Mouse (Mus musculus): ENCODE results near the gene 1700017B05Rik. TPM values are rescaled to one million over a fixed set of nuclear protein-coding genes. Genes with fewer than 3 reads are reported as not detected.
"Not testable (repeated sequence)": the region's sequence is repeated elsewhere in the genome, so short reads cannot be mapped to it uniquely, and the experiment has no call there.

Gene 1700017B05Rik
- polyA plus RNA-seq, 1 experiment from 2014 or later: 17.7 TPM

DNA sequence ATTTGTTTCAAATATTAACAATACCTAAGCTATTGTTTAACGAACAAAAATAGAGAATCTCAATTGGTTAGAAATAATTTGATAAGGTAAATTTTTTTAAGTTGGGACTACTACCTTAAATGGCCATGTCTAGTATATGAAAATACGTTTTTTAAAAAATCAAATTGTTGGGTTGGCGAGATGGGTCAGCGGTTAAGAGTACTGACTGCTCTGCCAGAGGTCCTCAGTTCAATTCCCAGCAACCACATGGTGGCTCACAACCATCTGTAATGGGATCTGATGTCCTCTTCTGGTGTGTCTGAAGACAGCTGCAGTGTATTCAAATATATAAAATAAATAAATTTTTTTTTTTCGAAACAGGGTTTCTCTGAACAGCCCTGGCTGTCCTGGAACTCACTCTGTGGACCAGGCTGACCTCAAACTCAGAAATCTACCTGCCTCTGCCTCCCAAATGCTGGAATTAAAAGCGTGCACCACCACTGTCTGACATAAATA is 35.7 kb downstream of the 1700017B05Rik start:
- H3K4me3 ChIP-seq; H3K9ac ChIP-seq; H3K27me3 ChIP-seq; H3K9me3 ChIP-seq; H3K27ac ChIP-seq; H3K4me2 ChIP-seq; ATAC-seq (ENCODE audit: insufficient number of reproducible peaks, low FRiP score, low TSS enrichment, low read depth); H3K36me3 ChIP-seq: not testable (repeated sequence)
- WGBS: 85% methylated on average over 6 of the region's 6 CpGs
- H3K4me1 ChIP-seq: peaks cover 11% of the 10 kb centered on the region

DNA sequence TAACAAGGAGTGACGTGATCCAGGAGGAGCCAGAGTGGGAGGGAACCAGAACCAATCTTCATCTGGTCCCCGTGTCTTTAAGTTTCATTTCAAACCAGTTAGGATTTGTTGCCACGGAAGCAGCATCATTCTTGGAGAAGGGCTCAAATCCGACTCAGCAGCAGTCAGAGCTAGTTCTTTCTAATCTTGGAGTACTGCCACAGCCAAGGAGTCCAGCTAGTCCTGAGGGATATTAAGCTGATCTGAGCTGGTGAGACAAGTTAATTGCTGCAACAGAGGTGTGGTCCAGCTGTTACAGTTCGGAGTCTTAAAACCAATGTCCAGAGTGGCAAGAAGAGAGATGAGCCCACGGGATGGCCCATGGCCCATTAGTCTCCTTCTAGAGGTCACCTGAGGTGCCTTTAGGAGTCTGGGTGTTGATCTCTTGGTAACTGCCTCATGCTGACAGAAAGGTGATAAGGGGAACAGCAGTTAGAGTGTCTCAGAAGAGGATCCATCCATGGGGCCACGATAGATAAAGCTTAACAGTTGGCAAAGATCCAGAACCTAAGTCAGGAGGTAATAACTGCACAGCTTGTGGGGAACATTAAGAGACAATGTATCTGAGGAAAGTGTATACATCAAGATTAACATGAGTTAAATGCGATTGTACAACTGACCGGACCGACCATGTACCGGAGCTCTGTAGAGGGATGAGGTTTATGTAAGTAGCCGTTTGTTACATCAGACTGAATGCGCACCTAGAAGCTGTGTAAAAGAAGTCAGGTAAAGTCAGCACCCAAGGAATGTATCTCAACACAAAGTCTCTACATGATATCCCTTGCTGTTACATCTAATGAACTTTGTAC is 36.4 kb downstream of the 1700017B05Rik start:
- H3K4me2 ChIP-seq: no peak overlapping the region
- H3K27me3 ChIP-seq: no peaks in the 10 kb centered on the region
- no peak overlapping the region for H3K9ac ChIP-seq
- 75% methylated on average over 13 of the region's 13 CpGs for WGBS
- no peaks in the 10 kb centered on the region for H3K36me3 ChIP-seq
- no peak overlapping the region for H3K27ac ChIP-seq
- no peaks in the 10 kb centered on the region for H3K9me3 ChIP-seq
- ATAC-seq (ENCODE audit: insufficient number of reproducible peaks, low FRiP score, low TSS enrichment, low read depth): no peak
- no peak overlapping the region for H3K4me3 ChIP-seq
- H3K4me1 ChIP-seq: peaks cover 11% of the 10 kb centered on the region

- H3K4me1 ChIP-seq: no peaks in the 10 kb centered on the region
- no peak overlapping the region for H3K4me3 ChIP-seq
- H3K36me3 ChIP-seq: no peaks in the 10 kb centered on the region
- no peaks in the 10 kb centered on the region for H3K9me3 ChIP-seq
- H3K27me3 ChIP-seq: no peaks in the 10 kb centered on the region
- ATAC-seq (ENCODE audit: insufficient number of reproducible peaks, low FRiP score, low TSS enrichment, low read depth): no peak
- no peak overlapping the region for H3K4me2 ChIP-seq
- no peak overlapping the region for H3K27ac ChIP-seq
- no peak overlapping the region for H3K9ac ChIP-seq
Observed at GRCm38 (mm10) chr9:57223341-57223740, 39.1 kb downstream of the 1700017B05Rik start.

- WGBS: 19% methylated on average over 6 of the region's 6 CpGs
- Histone ChIP-seq H3K4me1 (no peaks in the 10 kb centered on the region), H3K27me3 (no peaks in the 10 kb centered on the region), H3K9me3 (no peaks in the 10 kb centered on the region), H3K27ac (no peak overlapping the region), H3K36me3 (no peaks in the 10 kb centered on the region), H3K9ac (no peak overlapping the region), H3K4me2 (no peak overlapping the region), H3K4me3 (no peak overlapping the region)
- no peak for ATAC-seq (ENCODE audit: insufficient number of reproducible peaks, low FRiP score, low TSS enrichment, low read depth)
Observed at GRCm38 (mm10) chr9:57220356-57220755, 42.1 kb downstream of the 1700017B05Rik start.

- no peaks in the 10 kb centered on the region for H3K27me3 ChIP-seq
- H3K4me3 ChIP-seq: no peak overlapping the region
- H3K9me3 ChIP-seq: no peaks in the 10 kb centered on the region
- no peak for ATAC-seq (ENCODE audit: insufficient number of reproducible peaks, low FRiP score, low TSS enrichment, low read depth)
- no peak overlapping the region for H3K9ac ChIP-seq
- no peaks in the 10 kb centered on the region for H3K4me1 ChIP-seq
- no peak overlapping the region for H3K4me2 ChIP-seq
- no peak overlapping the region for H3K27ac ChIP-seq
- H3K36me3 ChIP-seq: no peaks in the 10 kb centered on the region
- 79% methylated on average over 1 of the region's 1 CpGs for WGBS
Observed at GRCm38 (mm10) chr9:57219511-57219910, 42.9 kb downstream of the 1700017B05Rik start.

DNA sequence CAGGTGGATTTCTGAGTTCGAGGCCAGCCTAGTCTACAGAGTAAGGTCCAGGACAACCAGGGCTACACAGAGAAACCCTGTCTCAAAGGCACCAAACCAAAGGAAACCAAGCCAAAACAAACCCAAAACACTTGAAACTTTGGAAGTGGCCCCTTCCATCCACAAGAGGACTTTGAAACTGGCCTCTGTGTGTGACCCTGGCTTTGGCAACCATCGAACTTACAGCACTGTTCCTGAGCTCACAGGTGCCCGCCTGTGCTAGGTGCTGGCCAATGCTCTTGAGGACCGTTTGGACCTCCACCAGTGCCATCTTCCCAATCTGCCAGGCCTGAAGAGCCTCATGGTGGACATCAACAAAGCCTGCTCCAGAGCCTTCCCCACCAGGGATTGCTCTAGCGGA is 43.6 kb downstream of the 1700017B05Rik start:
- no peak for ATAC-seq (ENCODE audit: insufficient number of reproducible peaks, low FRiP score, low TSS enrichment, low read depth)
- Histone ChIP-seq H3K4me2 (no peak overlapping the region), H3K36me3 (no peaks in the 10 kb centered on the region), H3K4me3 (no peak overlapping the region), H3K9me3 (no peaks in the 10 kb centered on the region), H3K27ac (no peak overlapping the region), H3K27me3 (no peaks in the 10 kb centered on the region), H3K9ac (no peak overlapping the region), H3K4me1 (no peaks in the 10 kb centered on the region)
- 86% methylated on average over 5 of the region's 5 CpGs for WGBS

GRCm38 (mm10) chr9:57217220-57217619 is 45.2 kb downstream of the 1700017B05Rik start:
- WGBS: 78% methylated on average over 6 of the region's 6 CpGs
- Histone ChIP-seq H3K36me3 (no peaks in the 10 kb centered on the region), H3K27ac (no peak overlapping the region), H3K9me3 (no peaks in the 10 kb centered on the region), H3K4me2 (no peak overlapping the region), H3K27me3 (no peaks in the 10 kb centered on the region), H3K4me3 (no peak overlapping the region), H3K4me1 (peaks cover 8% of the 10 kb centered on the region; the same call in 1 of the 2 replicates), H3K9ac (no peak overlapping the region)
- ATAC-seq (ENCODE audit: insufficient number of reproducible peaks, low FRiP score, low TSS enrichment, low read depth): no peak

DNA sequence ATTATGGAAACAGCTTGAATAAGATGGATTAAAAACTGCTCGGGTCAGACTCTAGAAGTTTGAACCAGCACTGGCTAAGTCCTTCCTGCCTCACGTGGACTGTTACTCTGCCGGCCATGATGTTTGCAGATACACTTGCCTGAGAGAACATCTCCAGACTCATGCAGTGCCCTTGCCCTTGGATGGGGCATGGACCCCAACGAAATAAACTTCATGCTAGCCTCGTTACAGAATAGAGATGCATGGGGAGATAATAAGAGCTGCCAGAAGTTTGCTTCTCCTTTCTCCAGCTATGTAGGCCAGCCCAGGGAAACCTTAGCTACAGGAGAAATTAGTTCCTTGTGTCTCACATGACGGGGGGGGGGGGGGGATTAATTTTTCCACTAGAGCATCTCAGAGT is 47.9 kb downstream of the 1700017B05Rik start:
- H3K4me3 ChIP-seq: no peak overlapping the region
- 66% methylated on average over 6 of the region's 6 CpGs for WGBS
- H3K27me3 ChIP-seq: no peaks in the 10 kb centered on the region
- no peak overlapping the region for H3K4me2 ChIP-seq
- H3K36me3 ChIP-seq: no peaks in the 10 kb centered on the region
- no peak overlapping the region for H3K27ac ChIP-seq
- H3K4me1 ChIP-seq: peaks cover 9% of the 10 kb centered on the region; the same call in 1 of the 2 replicates
- ATAC-seq (ENCODE audit: insufficient number of reproducible peaks, low FRiP score, low TSS enrichment, low read depth): no peak
- no peak overlapping the region for H3K9ac ChIP-seq
- H3K9me3 ChIP-seq: no peaks in the 10 kb centered on the region

- Histone ChIP-seq H3K4me2 (no peak overlapping the region), H3K27me3 (no peaks in the 10 kb centered on the region), H3K36me3 (no peaks in the 10 kb centered on the region), H3K4me3 (no peak overlapping the region), H3K27ac (no peak overlapping the region), H3K9me3 (no peaks in the 10 kb centered on the region), H3K4me1 (peaks cover 9% of the 10 kb centered on the region; the same call in 1 of the 2 replicates), H3K9ac (no peak overlapping the region)
- ATAC-seq (ENCODE audit: insufficient number of reproducible peaks, low FRiP score, low TSS enrichment, low read depth): no peak
- WGBS: 18% methylated on average over 9 of the region's 9 CpGs
Observed at GRCm38 (mm10) chr9:57212448-57213222, 49.8 kb downstream of the 1700017B05Rik start.

DNA sequence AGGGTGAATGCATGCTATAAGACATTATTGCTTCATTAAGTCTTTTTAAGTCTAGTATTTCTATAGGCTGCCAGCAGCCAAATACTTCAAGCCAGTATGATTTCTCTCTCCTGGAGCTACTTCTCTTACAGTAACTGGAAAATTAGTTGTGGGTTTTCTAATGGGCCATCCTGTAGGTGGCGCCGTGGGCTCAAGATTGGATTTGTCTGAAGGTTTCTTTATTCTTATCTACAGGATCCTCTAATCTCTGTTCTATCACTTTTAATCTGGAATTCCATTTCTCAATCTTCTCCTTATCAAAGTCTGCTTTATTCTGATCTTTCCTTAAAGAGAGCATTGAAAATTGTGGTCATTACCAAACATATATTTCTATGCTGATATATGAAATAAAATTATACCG is 53.1 kb downstream of the 1700017B05Rik start:
- Histone ChIP-seq H3K4me1 (peaks cover 9% of the 10 kb centered on the region; the same call in 1 of the 2 replicates), H3K9me3 (no peaks in the 10 kb centered on the region), H3K27me3 (no peaks in the 10 kb centered on the region), H3K36me3 (no peaks in the 10 kb centered on the region), H3K27ac (no peak overlapping the region), H3K4me2 (no peak overlapping the region), H3K9ac (no peak overlapping the region), H3K4me3 (no peak overlapping the region)
- no peak for ATAC-seq (ENCODE audit: insufficient number of reproducible peaks, low FRiP score, low TSS enrichment, low read depth)
- 33% methylated on average over 3 of the region's 3 CpGs for WGBS

DNA sequence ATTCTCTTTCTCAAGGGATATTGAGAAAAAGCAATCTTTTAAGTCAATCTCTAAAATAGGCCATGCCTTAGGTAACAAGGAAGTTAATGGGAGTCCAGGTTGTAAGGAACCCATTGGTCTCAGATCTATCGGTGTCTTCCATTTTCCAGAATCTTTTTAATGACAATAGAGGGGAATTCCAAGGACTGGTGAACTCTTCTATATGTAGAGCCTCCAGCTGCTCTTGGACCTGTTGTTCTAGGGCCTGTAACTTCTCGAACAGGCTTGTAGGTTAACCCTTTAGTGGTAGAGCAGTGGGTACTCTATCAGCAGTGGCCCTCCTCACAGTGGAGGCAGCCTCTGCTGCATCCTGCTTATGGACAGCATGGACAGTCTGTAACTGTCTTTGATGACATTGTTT is 55.5 kb downstream of the 1700017B05Rik start:
- ATAC-seq (ENCODE audit: insufficient number of reproducible peaks, low FRiP score, low TSS enrichment, low read depth): no peak
- H3K9ac ChIP-seq: no peak overlapping the region

DNA sequence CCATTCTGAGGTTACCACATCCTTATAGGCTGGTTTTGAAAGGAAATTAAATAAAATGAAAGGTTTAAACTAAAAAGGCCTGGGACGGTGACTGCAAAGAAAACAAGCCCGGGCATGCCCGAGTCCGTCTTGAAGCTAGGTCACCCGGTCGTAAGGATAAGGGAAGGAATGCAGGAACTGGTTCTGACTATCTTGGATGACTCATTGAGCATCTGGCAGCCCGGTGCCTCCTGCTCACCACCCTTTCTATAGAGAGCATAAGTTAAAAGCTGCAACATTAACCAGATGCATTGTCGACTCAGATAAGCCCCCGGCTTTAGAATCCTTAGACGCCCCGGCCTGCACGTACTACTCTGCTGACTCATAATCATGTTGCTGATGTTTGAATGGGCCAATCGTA is 58.8 kb downstream of the 1700017B05Rik start:
- ATAC-seq (ENCODE audit: insufficient number of reproducible peaks, low FRiP score, low TSS enrichment, low read depth); H3K9me3 ChIP-seq; H3K4me1 ChIP-seq; H3K9ac ChIP-seq; H3K4me2 ChIP-seq; H3K27ac ChIP-seq; H3K27me3 ChIP-seq; H3K36me3 ChIP-seq; H3K4me3 ChIP-seq: not testable (repeated sequence)
- WGBS: 72% methylated on average over 13 of the region's 13 CpGs

More for the DNA sequence above, 55.5 kb downstream of the 1700017B05Rik start:
- H3K4me2 ChIP-seq: no peak overlapping the region
- no peaks in the 10 kb centered on the region for H3K4me1 ChIP-seq
- 65% methylated on average over 2 of the region's 2 CpGs for WGBS
- no peak overlapping the region for H3K4me3 ChIP-seq
- H3K36me3 ChIP-seq: no peaks in the 10 kb centered on the region
- no peaks in the 10 kb centered on the region for H3K27me3 ChIP-seq
- H3K9me3 ChIP-seq: no peaks in the 10 kb centered on the region
- H3K27ac ChIP-seq: no peak overlapping the region
